Mouse (Mus musculus) lung, embryonic 14.5 days (tissue): Measurements from ENCODE around the gene Stard13. TPM values are rescaled to one million over a fixed set of nuclear protein-coding genes. Genes with fewer than 3 reads are reported as not detected.

Experiments
- ATAC-seq: fragments of 200-750 bp; cut with Nextera tagmentation; 2 replicates; pipeline ENCODE4 v1.8.0; 2017; ENCODE audit warnings: mild to moderate bottlenecking, moderate TSS enrichment, moderate library complexity; ENCODE audit not compliant: insufficient read depth
- DNase-seq: peaks from one replicate; pipeline ENCODE4 v3.0.0-alpha.2; 2015
- H3K27ac ChIP-seq: fragments of 300-500 bp; sonication (generic); 2 replicates; pipeline ENCODE4 v1.5.1; 2014; ENCODE audit warnings: low read depth, mild to moderate bottlenecking, moderate library complexity
- H3K27me3 ChIP-seq: fragments of 300-500 bp; sonication (generic); 2 replicates; pipeline ENCODE4 v1.6.1; 2014; ENCODE audit warnings: low read length, control low read depth; ENCODE audit not compliant: insufficient read depth
- H3K36me3 ChIP-seq: fragments of 300-500 bp; sonication (generic); 2 replicates; pipeline ENCODE4 v1.6.1; 2014; ENCODE audit warnings: control low read depth; ENCODE audit not compliant: insufficient read depth
- H3K4me1 ChIP-seq: fragments of 300-500 bp; sonication (generic); 2 replicates; pipeline ENCODE4 v1.6.1; 2014; ENCODE audit warnings: antibody characterized with exemption, control low read depth; ENCODE audit not compliant: insufficient read depth
- H3K4me2 ChIP-seq: fragments of 300-500 bp; sonication (generic); 2 replicates; pipeline ENCODE4 v1.6.1; 2014; ENCODE audit warnings: mild to moderate bottlenecking
- H3K4me3 ChIP-seq: fragments of 300-500 bp; sonication (generic); 2 replicates; pipeline ENCODE4 v1.5.1; 2014; ENCODE audit warnings: low read depth, low read length
- H3K9ac ChIP-seq: fragments of 300-500 bp; sonication (generic); 2 replicates; pipeline ENCODE4 v1.6.1; 2014
- H3K9me3 ChIP-seq: fragments of 300-500 bp; sonication (generic); 2 replicates; pipeline ENCODE4 v1.6.1; 2016; ENCODE audit warnings: low read depth, low read length, control low read depth
- CTCF ChIP-seq: IDR thresholded peaks from 2 replicates; pipeline ENCODE4 v1.5.1; 2016; ENCODE audit warnings: antibody characterized with exemption, low read depth
- WGBS: fragments of 180-500 bp; shearing (Covaris S2); extraction: QIAGEN DNeasy Blood & Tissue Kit; methylation state at CpG from one replicate; pipeline ENCODE4 v1.1.7; 2014; 5-methylcytosine and 5-hydroxymethylcytosine counted together
- polyA plus RNA-seq: library from polyadenylated mRNA; unstranded; fragments of >200 nt; fragmentation: Nextera tagmentation; extraction: Ambion mirVana; gene quantifications from 2 replicates; pipeline ENCODE4 v1.2.1, GENCODE M21; 2014

Gene Stard13
- polyA plus RNA-seq, 1 experiment from 2014 or later: 14.5 TPM

DNA sequence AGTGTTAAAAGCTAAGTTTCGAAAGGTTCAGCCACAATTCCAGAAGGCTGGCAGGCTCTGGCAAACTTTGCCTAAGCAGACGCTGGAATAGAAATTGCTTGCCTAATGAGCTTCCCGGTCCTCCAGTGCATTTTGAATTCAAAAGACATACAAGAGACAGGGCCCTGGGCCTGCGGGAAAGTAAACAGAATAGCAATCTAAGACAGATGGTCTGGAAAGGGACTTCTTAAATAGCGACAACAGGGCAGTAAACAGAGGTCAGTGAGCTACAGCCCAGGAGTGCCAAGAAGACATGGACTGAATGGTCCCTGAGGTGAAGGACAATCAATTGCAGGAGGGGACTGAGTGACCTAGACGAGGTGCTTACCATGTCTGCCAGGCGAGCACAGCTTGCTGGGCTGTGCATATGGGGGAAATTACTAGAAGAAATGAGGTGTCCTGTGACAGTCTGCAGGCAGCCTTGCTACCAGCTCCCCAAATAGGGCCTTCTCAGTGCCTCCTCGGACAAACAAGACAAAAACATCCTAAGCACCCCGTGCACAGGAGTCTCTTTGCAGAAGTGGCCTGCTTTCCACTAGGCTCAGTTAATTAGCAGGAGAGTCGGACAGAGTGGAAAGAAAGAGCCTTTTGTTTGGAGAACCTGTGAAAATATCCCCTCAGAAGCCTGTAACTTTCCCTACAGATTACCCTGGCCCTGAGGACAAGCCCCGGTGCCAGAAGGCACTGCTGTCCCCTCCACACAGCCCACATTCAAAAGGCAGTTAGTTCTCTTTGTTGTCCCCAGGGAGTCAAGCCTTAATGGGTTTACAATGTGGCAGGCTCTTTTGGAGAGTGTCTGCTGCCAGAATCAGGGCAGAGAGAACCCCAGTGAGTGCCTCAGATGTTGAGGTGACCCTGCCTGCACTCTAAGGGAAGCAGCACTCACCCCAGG lies 90.7 kb downstream of the Stard13 start:
- ATAC-seq (peak; percentile 92), DNase-seq (peak; percentile 85)
- TF ChIP-seq CTCF: no peak
- Histone ChIP-seq H3K9ac (peak overlapping the region; percentile 25; the same call in 1 of the 2 replicates), H3K36me3 (no peaks in the 10 kb centered on the region), H3K4me1 (peaks cover 25% of the 10 kb centered on the region), H3K27me3 (no peaks in the 10 kb centered on the region), H3K4me2 (peak overlapping the region; percentile 8; the same call in 1 of the 2 replicates), H3K9me3 (no peaks in the 10 kb centered on the region), H3K27ac (peak overlapping the region; percentile 90), H3K4me3 (no peak overlapping the region)
- WGBS: 11% methylated on average over 11 of the region's 11 CpGs

DNA sequence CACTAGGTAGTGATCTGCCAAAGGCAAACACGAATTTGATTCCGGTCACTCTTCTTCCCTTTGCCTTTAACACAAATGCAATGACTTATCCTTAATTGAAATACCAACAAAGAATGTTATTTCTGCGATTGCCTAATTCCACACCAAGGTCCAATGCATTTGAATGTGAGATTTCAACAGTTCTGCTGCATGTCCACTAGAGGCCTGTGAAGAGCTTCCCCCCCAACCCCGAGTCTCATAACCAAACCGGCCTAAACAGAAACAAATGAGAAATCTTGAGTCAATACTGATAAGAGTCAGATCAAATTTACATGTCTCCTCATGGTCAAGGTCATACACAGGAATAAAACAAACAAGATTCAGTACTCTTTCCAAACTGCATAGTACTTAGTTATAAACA lies 91.4 kb downstream of the Stard13 start:
- Histone ChIP-seq H3K4me3 (no peak overlapping the region), H3K4me1 (peaks cover 25% of the 10 kb centered on the region), H3K9me3 (no peaks in the 10 kb centered on the region), H3K4me2 (peak overlapping the region; percentile 8; the same call in 1 of the 2 replicates), H3K27ac (peak overlapping the region; percentile 90), H3K9ac (no peak overlapping the region), H3K36me3 (no peaks in the 10 kb centered on the region), H3K27me3 (no peaks in the 10 kb centered on the region)
- peak; percentile 38 for ATAC-seq
- TF ChIP-seq CTCF: peak; percentile 85
- peak; percentile 76 for DNase-seq
- WGBS: 21% methylated on average over 5 of the region's 5 CpGs

DNA sequence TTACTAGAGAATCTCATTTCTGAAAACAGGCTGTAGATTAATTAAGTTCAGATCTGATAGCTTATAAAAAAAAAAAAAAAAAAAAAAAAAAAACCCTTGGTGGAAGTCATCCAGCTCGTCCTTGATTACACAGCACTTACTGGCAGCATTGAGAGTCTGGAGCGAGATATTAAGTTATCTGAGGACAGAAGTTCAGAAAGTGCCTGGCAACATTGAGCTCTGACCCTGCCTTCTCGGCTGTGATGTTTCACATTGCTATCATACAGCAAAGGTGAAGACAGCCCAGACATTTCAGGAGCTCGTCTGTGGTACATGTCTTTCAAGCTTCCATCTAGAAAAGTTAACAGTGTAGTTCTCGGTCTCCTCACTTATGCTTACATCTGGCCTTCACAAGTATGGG lies 95.7 kb downstream of the Stard13 start:
- TF ChIP-seq CTCF: no peak

DNA sequence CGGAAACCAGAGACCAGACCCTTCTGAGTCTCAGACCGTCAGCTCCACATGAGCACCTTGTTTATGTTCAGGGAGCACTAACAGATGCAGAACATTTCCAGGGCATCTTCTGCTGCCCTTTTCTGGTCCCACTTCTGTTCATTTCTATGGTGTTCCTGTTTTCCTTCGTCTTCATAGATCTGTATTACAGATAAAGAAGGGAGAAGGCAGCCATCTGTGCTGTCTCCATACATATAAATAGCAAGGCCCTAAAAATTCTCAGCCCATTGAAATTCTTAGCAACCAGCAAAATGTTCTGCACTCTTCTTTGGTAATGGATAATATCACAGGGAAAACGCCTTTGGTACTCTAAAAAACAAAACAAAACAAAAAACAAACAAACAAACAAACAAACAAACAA lies 96.3 kb downstream of the Stard13 start:
- Histone ChIP-seq H3K4me3 (no peak overlapping the region), H3K36me3 (no peaks in the 10 kb centered on the region), H3K9me3 (no peaks in the 10 kb centered on the region), H3K4me2 (no peak overlapping the region), H3K9ac (no peak overlapping the region), H3K4me1 (peaks cover 23% of the 10 kb centered on the region), H3K27ac (no peak overlapping the region), H3K27me3 (no peaks in the 10 kb centered on the region)
- TF ChIP-seq CTCF: no peak
- DNase-seq (no peak), ATAC-seq (no peak)
- WGBS: 79% methylated on average over 4 of the region's 4 CpGs

More for the DNA sequence above, 95.7 kb downstream of the Stard13 start:
- Histone ChIP-seq H3K9me3 (no peaks in the 10 kb centered on the region), H3K27me3 (no peaks in the 10 kb centered on the region), H3K4me1 (peaks cover 28% of the 10 kb centered on the region), H3K4me3 (no peak overlapping the region), H3K36me3 (no peaks in the 10 kb centered on the region), H3K4me2 (no peak overlapping the region), H3K9ac (no peak overlapping the region), H3K27ac (no peak overlapping the region)
- ATAC-seq (no peak), DNase-seq (no peak)
- 68% methylated on average over 5 of the region's 5 CpGs for WGBS

DNA sequence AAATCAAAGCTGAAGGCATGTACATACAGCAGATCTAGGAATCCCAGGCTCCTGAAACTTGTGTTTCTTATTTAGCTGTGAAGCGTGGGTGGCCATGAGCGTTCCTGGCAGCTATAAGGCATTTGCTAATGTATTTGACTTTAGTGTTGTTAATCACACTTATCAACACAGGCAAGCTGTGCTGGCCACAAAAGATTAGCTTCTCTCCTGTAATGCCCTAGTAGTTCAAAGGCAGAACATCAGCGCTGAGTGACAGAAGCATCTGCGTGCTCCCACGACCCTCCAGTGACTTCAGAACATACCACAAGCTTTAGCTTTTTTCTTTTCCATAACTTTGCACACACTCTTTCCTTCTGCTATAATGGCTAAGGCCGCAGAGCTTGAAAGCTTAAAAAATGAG lies 97.7 kb downstream of the Stard13 start:
- no peak for TF ChIP-seq CTCF
- ATAC-seq: peak; percentile 71; the same call in 1 of the 2 replicates
- H3K4me2 ChIP-seq: no peak overlapping the region

DNA sequence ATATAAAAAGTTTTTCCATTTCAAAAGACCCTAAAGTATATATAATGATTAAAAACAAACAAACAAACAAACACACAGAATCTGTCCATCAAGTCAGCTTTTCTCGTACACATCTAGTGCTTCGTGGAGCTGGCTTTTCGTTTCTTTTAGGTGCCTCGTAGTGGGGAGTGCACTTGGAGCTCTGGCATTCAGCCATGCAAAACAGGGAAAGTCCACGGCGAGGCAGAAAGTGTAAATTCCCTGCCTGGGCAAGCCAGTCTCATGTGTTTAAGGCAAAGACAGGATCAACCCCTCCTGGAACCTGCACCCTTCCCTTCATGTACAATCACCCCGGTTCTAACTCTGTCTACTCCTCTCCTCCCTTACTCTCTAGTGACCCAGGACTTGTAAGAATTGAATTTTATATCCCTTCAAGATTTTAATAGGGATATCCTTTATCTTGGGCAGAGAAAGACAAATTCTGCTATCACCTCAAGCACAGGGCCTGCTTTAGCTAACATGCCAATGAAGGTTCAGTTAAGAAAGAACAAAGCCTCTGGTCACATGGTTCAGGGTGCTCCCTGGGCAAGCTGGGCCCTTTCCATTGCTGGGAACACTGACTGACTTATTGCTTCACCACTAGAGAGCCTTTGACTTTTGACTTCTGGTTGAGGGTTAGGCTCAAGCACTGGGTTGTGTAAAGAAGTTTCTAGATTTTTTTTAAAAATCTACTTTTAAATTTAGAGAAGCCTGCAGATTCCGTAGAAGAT lies 98.4 kb downstream of the Stard13 start:
- Histone ChIP-seq H3K9me3 (no peaks in the 10 kb centered on the region), H3K4me1 (peaks cover 16% of the 10 kb centered on the region), H3K36me3 (no peaks in the 10 kb centered on the region), H3K9ac (no peak overlapping the region), H3K27me3 (no peaks in the 10 kb centered on the region), H3K4me3 (no peak overlapping the region), H3K4me2 (no peak overlapping the region), H3K27ac (peak overlapping the region; percentile 73)
- TF ChIP-seq CTCF: no peak
- ATAC-seq (peak; percentile 21; the same call in 1 of the 2 replicates), DNase-seq (peak; percentile 53)
- WGBS: 44% methylated on average over 8 of the region's 8 CpGs

More for the DNA sequence above, 97.7 kb downstream of the Stard13 start:
- 25% methylated on average over 6 of the region's 6 CpGs for WGBS
- no peak overlapping the region for H3K4me3 ChIP-seq
- H3K36me3 ChIP-seq: no peaks in the 10 kb centered on the region
- H3K9me3 ChIP-seq: no peaks in the 10 kb centered on the region
- H3K27me3 ChIP-seq: no peaks in the 10 kb centered on the region
- H3K4me1 ChIP-seq: peaks cover 16% of the 10 kb centered on the region
- DNase-seq: peak; percentile 71
- peak overlapping the region; percentile 73 for H3K27ac ChIP-seq
- no peak overlapping the region for H3K9ac ChIP-seq

DNA sequence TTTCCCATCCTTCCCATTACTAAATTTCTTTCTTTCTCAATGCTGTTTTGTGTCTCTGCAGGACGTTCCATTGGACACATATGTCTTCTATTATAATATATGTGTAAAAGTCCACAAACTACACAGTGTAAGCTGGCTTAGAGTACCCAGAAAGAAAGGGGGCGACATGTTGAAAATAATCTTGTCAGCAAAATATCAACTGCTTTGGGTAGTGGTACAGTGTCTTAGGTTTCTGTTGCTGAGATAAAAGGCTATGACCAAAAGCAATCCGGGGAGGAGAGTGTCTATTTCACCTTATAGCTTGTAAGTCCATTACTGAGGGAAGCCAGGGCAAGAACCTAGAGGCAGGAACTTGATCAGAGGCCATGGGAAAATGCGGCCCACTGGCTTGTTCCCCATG lies 99.4 kb downstream of the Stard13 start:
- no peak overlapping the region for H3K9ac ChIP-seq
- H3K4me1 ChIP-seq: peaks cover 16% of the 10 kb centered on the region
- 92% methylated on average over 4 of the region's 4 CpGs for WGBS
- H3K36me3 ChIP-seq: no peaks in the 10 kb centered on the region
- no peaks in the 10 kb centered on the region for H3K9me3 ChIP-seq
- no peak overlapping the region for H3K4me3 ChIP-seq
- no peak for TF ChIP-seq CTCF
- H3K27ac ChIP-seq: no peak overlapping the region
- H3K27me3 ChIP-seq: no peaks in the 10 kb centered on the region
- H3K4me2 ChIP-seq: no peak overlapping the region
- DNase-seq: no peak
- no peak for ATAC-seq
